Mouse (Mus musculus): ENCODE data around the gene Llph.

DNA sequence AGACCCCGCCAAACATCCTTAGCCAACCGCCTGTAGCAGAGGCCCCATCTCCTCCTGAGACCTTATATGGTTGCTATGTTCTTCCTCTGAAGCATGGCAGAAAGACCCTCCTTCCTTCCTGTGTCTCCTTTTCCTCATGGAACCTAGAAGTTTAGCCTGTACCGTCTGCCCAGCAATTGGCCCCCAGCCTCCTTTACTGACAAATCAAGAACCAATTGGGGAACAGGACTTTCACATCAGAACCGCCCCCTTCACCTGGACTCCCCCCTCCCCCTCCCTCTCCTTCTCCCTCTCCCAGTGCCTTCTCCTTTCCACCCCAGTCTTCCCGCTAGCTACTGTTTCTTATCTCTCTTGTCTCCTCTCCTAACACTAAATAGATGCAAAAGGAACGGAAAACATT lies 12.6 kb downstream of the Llph start:
- TF ChIP-seq POLR2A (IDR thresholded peaks at IDR 0.05; ENCODE audit: low read depth, low read length), result no peak
- TF ChIP-seq CTCF (IDR thresholded peaks at IDR 0.05; ENCODE audit: extremely low read depth, insufficient read length, insufficient replicate concordance, low read depth, low read length), result no peak
